Mouse (Mus musculus) olfactory bulb, adult 2 months (tissue): Measurements from ENCODE around the gene 4930519G04Rik.

Source experiments
- CTCF ChIP-seq: fragments of 200-500 bp; IDR thresholded peaks from 2 replicates; pipeline ENCODE4 v1.5.1; 2012; ENCODE audit warnings: low read depth, mild to moderate bottlenecking, low read length, moderate library complexity; ENCODE audit not compliant: insufficient read depth
- POLR2A ChIP-seq: fragments of 200-500 bp; IDR thresholded peaks from 2 replicates; pipeline ENCODE4 v1.6.1; 2012; ENCODE audit warnings: mild to moderate bottlenecking, low read depth, low read length, moderate library complexity; ENCODE audit not compliant: insufficient read depth

- TF ChIP-seq POLR2A (no peak), CTCF (no peak)
Observed at GRCm38 (mm10) chr5:114807063-114807462, 46.4 kb upstream of the 4930519G04Rik start.
